Mouse (Mus musculus) forebrain, embryonic 15.5 days (tissue): Measurements from ENCODE around the gene Tnik. TPM values are rescaled to one million over a fixed set of nuclear protein-coding genes. Genes with fewer than 3 reads are reported as not detected.

Experiments used
- ATAC-seq: fragments of 200-750 bp; cut with Nextera tagmentation; replicated peaks from 2 replicates; pipeline ENCODE4 v1.8.0; 2017; ENCODE audit warnings: mild to moderate bottlenecking, moderate TSS enrichment, moderate library complexity
- H3K27ac ChIP-seq: fragments of 300-500 bp; sonication (generic); replicated peaks from 2 replicates; pipeline ENCODE4 v1.5.1; 2015; ENCODE audit warnings: mild to moderate bottlenecking, inconsistent platforms
- H3K27me3 ChIP-seq: fragments of 300-500 bp; sonication (generic); 2 replicates; pipeline ENCODE4 v1.6.1; 2015; ENCODE audit warnings: inconsistent platforms
- H3K36me3 ChIP-seq: fragments of 300-500 bp; sonication (generic); 2 replicates; pipeline ENCODE4 v1.6.1; 2015; ENCODE audit warnings: mild to moderate bottlenecking, inconsistent platforms
- H3K4me1 ChIP-seq: fragments of 300-500 bp; sonication (generic); 2 replicates; pipeline ENCODE4 v1.6.1; 2015; ENCODE audit warnings: inconsistent platforms
- H3K4me2 ChIP-seq: fragments of 300-500 bp; sonication (generic); replicated peaks from 2 replicates; pipeline ENCODE4 v1.6.1; 2015; ENCODE audit warnings: mild to moderate bottlenecking, inconsistent platforms
- H3K4me3 ChIP-seq: fragments of 300-500 bp; sonication (generic); 2 replicates; pipeline ENCODE4 v1.5.1; 2015; ENCODE audit warnings: mild to moderate bottlenecking, inconsistent platforms
- H3K9ac ChIP-seq: fragments of 300-500 bp; sonication (generic); replicated peaks from 2 replicates; pipeline ENCODE4 v1.6.1; 2015; ENCODE audit warnings: mild to moderate bottlenecking, inconsistent platforms
- H3K9me3 ChIP-seq: fragments of 300-500 bp; sonication (generic); 2 replicates; pipeline ENCODE4 v1.6.1; 2016; ENCODE audit warnings: inconsistent platforms
- whole genome bisulfite sequencing: fragments of 180-500 bp; shearing (Covaris S2); methylation state at CpG from one replicate; pipeline ENCODE4 v1.1.7; 2015; ENCODE audit warnings: mixed read lengths; 5-methylcytosine and 5-hydroxymethylcytosine counted together
- polyA plus RNA-seq: library from polyadenylated mRNA; unstranded; fragments of >200 nt; fragmentation: Nextera tagmentation; extraction: Ambion mirVana; gene quantifications from 2 replicates; pipeline ENCODE4 v1.2.1, GENCODE M21; 2015

The Tnik gene
- polyA plus RNA-seq, 1 experiment from 2014 or later, result 97.8 TPM

DNA sequence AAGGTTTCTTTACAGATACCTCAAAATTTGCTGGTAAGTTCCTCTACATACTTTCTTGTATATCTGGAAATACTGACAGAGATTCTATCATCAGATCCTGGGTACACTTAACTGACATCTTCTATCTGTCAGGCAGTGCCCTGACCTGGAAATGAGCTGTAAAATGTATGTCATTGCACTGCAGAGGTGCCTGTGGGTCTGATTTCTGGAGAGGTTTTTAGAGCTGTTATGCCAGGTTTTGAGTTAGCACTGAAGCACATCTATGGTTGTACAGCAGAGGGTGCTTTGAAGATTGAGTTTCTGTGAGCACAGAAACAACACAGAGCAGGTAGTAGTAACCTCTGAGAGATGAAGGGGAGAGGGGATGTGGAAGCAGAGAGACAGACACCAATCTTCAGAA lies 129.5 kb downstream of the Tnik start:
- H3K4me3 ChIP-seq, result no peak overlapping the region
- H3K27ac ChIP-seq, result no peak overlapping the region
- no peak overlapping the region for H3K4me2 ChIP-seq
- no peaks in the 10 kb centered on the region for H3K27me3 ChIP-seq
- no peak for ATAC-seq
- H3K9ac ChIP-seq, result no peak overlapping the region
- no peaks in the 10 kb centered on the region for H3K9me3 ChIP-seq
- no peaks in the 10 kb centered on the region for H3K4me1 ChIP-seq
- no peaks in the 10 kb centered on the region for H3K36me3 ChIP-seq

DNA sequence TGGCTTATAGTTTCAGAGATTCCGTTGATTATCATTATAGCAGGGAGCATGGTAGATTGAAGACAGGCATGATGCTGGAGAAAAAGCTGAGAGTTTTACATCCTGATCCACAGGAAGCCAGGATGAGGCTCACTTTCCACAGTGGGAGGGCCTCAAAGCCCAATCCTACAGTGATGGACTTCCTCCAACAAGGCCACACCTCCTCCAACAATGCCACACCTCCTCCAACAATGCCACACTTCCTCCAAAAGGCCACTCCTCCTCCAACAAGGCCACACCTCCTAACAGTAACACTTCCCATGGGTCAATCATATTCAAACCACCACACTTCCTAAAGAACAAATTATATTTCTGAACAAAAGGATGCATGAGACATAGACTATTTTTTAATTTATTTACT lies 135.8 kb downstream of the Tnik start:
- ATAC-seq, result no peak
- Histone ChIP-seq H3K9ac (no peak overlapping the region), H3K4me1 (peaks cover 15% of the 10 kb centered on the region), H3K27ac (no peak overlapping the region), H3K36me3 (no peaks in the 10 kb centered on the region), H3K9me3 (no peaks in the 10 kb centered on the region), H3K4me2 (no peak overlapping the region), H3K4me3 (no peak overlapping the region), H3K27me3 (no peaks in the 10 kb centered on the region)
- 98% methylated on average over 1 of the region's 1 CpGs for WGBS

DNA sequence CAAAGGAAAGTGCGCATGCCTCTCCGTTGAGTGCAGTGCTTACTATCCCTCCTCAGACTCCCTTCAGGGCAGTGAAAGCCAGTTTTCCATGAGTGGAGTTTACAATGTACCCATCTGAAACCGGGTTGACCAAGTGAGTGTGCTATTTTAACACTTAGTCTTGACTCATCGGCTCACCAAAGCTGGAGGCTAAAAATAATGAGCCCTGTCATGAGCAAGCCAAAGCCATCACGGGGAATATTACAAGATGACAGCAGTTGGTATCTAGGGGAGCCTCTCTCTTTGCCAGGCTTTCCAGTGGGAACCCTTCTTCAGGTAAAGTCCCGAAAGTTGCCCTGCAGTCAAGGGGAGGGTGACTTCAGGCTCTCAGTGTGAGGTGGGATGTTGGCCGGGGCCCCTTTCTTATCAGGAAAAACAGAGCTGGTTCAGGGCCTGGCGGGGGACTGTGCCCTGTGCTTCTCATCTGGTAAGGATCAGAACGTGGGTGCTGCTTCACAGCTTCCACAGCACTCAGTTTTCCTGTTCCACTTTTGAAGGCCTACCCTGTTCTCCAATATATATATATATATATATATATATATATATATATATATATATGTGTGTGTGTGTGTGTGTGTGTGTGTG lies 136.7 kb downstream of the Tnik start:
- H3K4me3 ChIP-seq, result no peak overlapping the region
- peaks cover 21% of the 10 kb centered on the region for H3K4me1 ChIP-seq
- H3K9ac ChIP-seq, result no peak overlapping the region
- no peaks in the 10 kb centered on the region for H3K27me3 ChIP-seq
- H3K36me3 ChIP-seq, result no peaks in the 10 kb centered on the region
- ATAC-seq, result no peak
- H3K27ac ChIP-seq, result no peak overlapping the region
- no peaks in the 10 kb centered on the region for H3K9me3 ChIP-seq
- WGBS, result 88% methylated on average over 9 of the region's 9 CpGs
- H3K4me2 ChIP-seq, result no peak overlapping the region

DNA sequence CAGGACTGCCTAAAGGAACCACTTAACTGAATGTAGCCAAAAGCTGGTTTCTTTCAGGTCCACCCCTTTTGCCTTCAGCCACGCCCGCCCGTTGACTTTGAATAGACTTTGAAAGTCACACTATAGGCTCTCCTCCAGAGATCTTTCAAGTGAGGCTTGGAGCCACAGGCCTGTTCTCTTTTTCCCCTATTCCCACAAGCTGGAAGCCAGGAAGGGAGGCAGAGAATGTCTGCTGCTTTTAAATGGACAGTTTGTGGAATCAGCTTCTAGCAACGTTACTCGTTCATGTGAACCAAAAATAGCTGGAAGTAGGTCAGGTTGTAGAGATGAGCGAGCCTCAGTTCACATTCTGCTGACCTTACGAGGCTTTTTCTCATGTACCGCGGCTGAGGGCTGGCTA lies 138.3 kb downstream of the Tnik start:
- WGBS, result 73% methylated on average over 9 of the region's 9 CpGs
- Histone ChIP-seq H3K27me3 (no peaks in the 10 kb centered on the region), H3K4me3 (no peak overlapping the region), H3K27ac (no peak overlapping the region), H3K9me3 (no peaks in the 10 kb centered on the region), H3K4me1 (peaks cover 26% of the 10 kb centered on the region), H3K36me3 (no peaks in the 10 kb centered on the region), H3K4me2 (no peak overlapping the region), H3K9ac (no peak overlapping the region)
- no peak for ATAC-seq

DNA sequence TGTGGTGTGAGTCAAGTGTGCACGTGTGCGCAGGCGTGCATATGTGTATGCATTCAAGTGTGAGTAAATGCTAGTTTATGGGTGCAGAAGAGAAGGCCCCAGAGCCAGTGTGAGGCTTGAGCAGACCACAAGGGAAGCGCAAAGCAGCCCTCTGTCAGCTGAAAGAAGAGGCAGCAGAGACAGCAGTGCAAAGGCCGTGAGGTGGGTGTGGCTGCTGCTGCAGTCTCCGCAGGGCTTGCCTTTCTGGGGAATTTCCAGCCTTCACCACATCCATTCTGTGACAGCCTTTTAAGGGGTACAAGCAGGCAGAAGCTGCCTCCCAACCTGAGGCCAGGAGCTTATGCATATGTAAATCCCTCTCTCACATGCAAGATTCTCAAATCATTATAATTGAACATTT lies 139.2 kb downstream of the Tnik start:
- ATAC-seq, result peak; percentile 38
- Histone ChIP-seq H3K36me3 (no peaks in the 10 kb centered on the region), H3K9me3 (no peaks in the 10 kb centered on the region), H3K9ac (0 out of 2 replicates have a peak overlapping the region, but pooled peaks have one; percentile 13), H3K4me1 (peaks cover 31% of the 10 kb centered on the region), H3K4me3 (no peak overlapping the region), H3K4me2 (no peak overlapping the region), H3K27me3 (no peaks in the 10 kb centered on the region), H3K27ac (peak overlapping the region; percentile 69)
- 51% methylated on average over 6 of the region's 6 CpGs for WGBS

DNA sequence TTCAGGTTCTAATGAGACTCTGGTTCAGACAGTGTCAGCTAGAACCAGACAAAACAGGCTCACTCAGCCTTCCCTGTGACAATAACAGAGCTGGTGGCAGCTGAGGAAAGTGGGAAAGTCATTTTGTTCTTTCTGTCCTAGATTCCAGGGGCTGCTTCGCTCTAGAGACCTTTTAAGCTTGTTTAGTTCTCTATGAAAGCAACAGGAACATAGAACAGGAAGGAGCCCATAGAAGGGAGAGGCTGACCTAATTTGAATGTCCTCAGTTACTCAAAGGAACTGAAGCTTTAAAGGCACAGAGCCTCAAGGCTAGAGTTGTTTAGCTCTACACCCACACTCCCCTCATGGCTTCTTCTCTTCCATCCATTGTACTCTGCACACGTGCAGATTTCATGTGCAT lies 142.4 kb downstream of the Tnik start:
- Histone ChIP-seq H3K27ac (peak overlapping the region; percentile 34; the same call in 1 of the 2 replicates), H3K4me3 (no peak overlapping the region), H3K27me3 (no peaks in the 10 kb centered on the region), H3K4me2 (no peak overlapping the region), H3K4me1 (peaks cover 56% of the 10 kb centered on the region), H3K9ac (no peak overlapping the region), H3K9me3 (no peaks in the 10 kb centered on the region), H3K36me3 (no peaks in the 10 kb centered on the region)
- WGBS, result 46% methylated on average over 2 of the region's 2 CpGs
- ATAC-seq, result no peak

DNA sequence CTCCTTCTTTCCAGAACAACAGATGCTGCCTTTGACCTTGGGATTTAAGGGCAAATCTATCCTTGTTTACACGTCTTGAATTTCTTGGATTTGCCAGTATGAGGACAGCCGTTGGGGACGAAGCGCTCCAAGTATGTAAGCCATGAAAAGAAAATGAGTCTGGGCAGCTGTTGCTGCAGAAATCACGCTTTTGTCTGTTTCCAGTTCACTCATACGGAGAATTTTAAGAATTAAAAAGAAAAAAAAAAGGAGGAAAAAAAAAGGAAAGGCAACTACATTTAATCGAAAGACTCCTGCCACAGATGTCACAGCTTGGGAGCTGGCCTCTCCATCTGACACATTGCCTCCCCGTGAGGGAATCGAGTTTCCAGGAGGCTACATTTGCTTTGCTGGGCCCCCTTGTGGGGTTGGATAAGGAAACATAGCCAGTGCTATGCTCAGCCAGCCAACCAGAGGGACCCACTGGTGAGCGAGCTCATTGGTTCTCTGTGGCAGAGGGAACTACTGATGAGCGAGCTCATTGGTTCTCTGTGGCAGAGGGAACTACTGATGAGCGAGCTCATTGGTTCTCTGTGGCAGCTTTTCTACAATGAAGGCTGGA lies 145.9 kb downstream of the Tnik start:
- Histone ChIP-seq H3K9me3 (no peaks in the 10 kb centered on the region), H3K4me3 (no peak overlapping the region), H3K27ac (peak overlapping the region; percentile 79), H3K4me1 (peaks cover 41% of the 10 kb centered on the region), H3K27me3 (no peaks in the 10 kb centered on the region), H3K4me2 (0 out of 2 replicates have a peak overlapping the region, but pooled peaks have one; percentile 9), H3K9ac (0 out of 2 replicates have a peak overlapping the region, but pooled peaks have one; percentile 30), H3K36me3 (no peaks in the 10 kb centered on the region)
- peak; percentile 88 for ATAC-seq
- WGBS, result 32% methylated on average over 12 of the region's 12 CpGs

DNA sequence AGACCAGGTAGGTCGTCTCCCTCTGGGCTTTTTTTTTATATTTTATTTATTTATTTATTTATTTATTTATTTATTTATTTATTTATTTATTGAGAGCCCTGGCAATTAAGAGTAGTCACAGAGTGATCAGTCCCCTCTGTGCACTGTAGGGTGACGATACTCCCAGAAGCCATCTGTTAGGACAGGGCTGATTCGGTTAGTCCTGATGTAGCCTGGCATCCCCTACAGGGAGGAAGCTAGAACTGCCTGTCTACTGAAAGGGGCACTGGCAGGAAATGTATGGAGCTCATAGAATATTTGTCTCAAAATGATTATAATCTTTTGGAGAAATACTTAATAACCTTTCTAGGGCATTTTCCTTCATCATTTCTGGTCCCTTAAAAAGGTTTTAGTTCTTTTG lies 147.3 kb downstream of the Tnik start:
- Histone ChIP-seq H3K4me2 (no peak overlapping the region), H3K4me1 (peaks cover 37% of the 10 kb centered on the region), H3K27me3 (no peaks in the 10 kb centered on the region), H3K9ac (no peak overlapping the region), H3K4me3 (no peak overlapping the region), H3K9me3 (no peaks in the 10 kb centered on the region), H3K27ac (no peak overlapping the region), H3K36me3 (no peaks in the 10 kb centered on the region)
- 65% methylated on average over 3 of the region's 3 CpGs for WGBS
- ATAC-seq, result no peak; the same call in 1 of the 2 replicates

DNA sequence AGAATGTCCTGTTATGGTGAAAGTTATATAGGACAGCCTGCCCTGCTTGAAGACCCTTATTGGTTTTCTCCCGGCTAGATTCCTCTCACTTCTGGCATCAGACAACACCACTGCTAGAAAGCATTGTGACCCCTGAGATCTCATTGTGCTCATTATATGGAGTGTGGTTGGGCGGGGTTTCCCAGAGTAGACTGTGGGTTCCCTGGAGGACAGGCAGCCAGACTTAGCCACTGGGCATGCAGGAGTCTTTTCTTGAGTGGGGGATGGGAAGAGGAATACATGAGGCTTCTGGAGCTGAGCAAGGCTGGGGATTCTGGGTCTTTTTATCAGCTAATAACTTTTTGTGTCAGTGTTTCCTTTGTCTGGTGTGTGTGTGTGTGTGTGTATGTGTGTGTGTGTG lies 153.0 kb downstream of the Tnik start:
- H3K4me1 ChIP-seq, result peaks cover 17% of the 10 kb centered on the region
- H3K36me3 ChIP-seq, result no peaks in the 10 kb centered on the region
- no peak overlapping the region for H3K4me2 ChIP-seq
- H3K27me3 ChIP-seq, result no peaks in the 10 kb centered on the region
- 15% methylated on average over 2 of the region's 2 CpGs for WGBS
- H3K27ac ChIP-seq, result no peak overlapping the region
- H3K9ac ChIP-seq, result no peak overlapping the region
- ATAC-seq, result no peak
- no peak overlapping the region for H3K4me3 ChIP-seq
- no peaks in the 10 kb centered on the region for H3K9me3 ChIP-seq

DNA sequence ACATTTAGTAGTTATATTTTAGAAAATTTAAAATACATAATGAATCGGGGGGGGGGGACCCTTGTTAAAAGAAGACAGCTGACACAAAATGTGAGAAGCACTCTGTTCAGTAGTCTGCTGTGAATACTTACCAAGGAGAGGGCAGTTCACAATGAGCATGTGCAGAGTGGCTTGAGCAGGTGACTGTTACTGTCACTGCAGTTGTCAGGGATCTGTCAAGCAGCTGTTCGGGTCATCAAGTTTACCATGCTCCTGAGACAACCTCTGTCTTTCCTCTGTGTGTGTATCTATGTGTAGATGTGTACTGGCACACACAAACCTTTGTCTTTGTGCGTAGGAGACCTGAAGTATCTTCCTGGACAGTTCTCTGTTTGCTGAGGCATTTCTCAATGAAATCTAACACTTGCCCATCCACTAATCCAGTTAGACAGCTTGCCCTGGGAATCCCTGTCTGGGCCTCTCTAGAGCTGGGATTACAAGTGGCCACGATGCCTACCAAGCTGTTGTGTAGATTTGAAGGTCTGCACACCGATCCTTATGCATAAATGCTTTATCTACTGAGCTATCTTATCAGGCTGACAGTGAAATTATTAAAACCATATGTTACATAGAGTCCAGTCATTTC lies 154.2 kb downstream of the Tnik start:
- H3K27ac ChIP-seq, result no peak overlapping the region
- ATAC-seq, result no peak
- H3K9me3 ChIP-seq, result no peaks in the 10 kb centered on the region
- no peaks in the 10 kb centered on the region for H3K36me3 ChIP-seq
- no peak overlapping the region for H3K9ac ChIP-seq
- H3K4me1 ChIP-seq, result peaks cover 21% of the 10 kb centered on the region
- H3K4me2 ChIP-seq, result no peak overlapping the region
- H3K4me3 ChIP-seq, result no peak overlapping the region
- WGBS, result 85% methylated on average over 5 of the region's 5 CpGs
- no peaks in the 10 kb centered on the region for H3K27me3 ChIP-seq

DNA sequence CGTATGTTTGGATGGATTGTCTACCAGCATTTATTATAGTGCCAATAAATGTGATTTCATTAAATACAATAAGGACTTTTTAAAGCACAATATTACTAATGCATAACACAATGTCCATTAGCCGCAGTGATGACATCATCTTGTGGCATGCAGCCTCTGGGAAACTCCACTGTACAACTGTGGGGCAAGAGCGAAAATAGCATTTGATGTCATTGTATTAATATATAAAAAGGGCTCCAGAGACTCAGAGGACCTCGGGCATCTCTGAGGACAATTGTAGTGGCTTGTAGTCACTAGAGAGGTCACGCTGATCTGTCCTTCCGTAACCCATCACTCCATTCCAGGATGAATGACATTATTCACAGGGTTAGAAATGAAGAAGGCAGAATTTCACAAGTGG lies 157.2 kb downstream of the Tnik start:
- ATAC-seq, result no peak
- Histone ChIP-seq H3K4me3 (no peak overlapping the region), H3K36me3 (no peaks in the 10 kb centered on the region), H3K9ac (no peak overlapping the region), H3K27ac (no peak overlapping the region), H3K27me3 (no peaks in the 10 kb centered on the region), H3K4me2 (no peak overlapping the region), H3K9me3 (no peaks in the 10 kb centered on the region), H3K4me1 (peaks cover 20% of the 10 kb centered on the region)
- 71% methylated on average over 6 of the region's 6 CpGs for WGBS

DNA sequence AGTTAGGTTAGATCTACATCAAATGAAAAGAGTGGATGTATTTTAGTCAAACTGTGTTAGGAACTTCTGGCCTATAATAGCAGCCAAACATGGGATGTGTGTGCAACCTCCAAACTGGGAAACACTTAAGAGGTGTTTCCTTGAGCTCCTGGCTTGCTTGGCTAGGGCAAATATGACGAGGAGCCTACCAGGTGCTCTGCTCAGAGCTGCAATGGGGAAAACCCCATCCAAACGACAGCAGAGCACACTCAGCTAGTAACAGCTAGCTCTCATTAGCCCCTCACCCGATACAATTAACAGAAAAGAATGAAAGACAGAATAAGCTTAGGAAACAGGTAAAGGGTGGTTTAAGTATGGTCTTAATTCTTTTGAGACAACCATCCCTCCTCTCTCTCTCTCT lies 157.7 kb downstream of the Tnik start:
- no peaks in the 10 kb centered on the region for H3K9me3 ChIP-seq
- no peak overlapping the region for H3K27ac ChIP-seq
- ATAC-seq, result no peak
- no peak overlapping the region for H3K4me3 ChIP-seq
- H3K27me3 ChIP-seq, result no peaks in the 10 kb centered on the region
- H3K4me1 ChIP-seq, result peaks cover 15% of the 10 kb centered on the region
- no peak overlapping the region for H3K9ac ChIP-seq
- H3K4me2 ChIP-seq, result no peak overlapping the region
- H3K36me3 ChIP-seq, result no peaks in the 10 kb centered on the region
- 55% methylated on average over 3 of the region's 3 CpGs for WGBS
